In the genomic region with DNA sequence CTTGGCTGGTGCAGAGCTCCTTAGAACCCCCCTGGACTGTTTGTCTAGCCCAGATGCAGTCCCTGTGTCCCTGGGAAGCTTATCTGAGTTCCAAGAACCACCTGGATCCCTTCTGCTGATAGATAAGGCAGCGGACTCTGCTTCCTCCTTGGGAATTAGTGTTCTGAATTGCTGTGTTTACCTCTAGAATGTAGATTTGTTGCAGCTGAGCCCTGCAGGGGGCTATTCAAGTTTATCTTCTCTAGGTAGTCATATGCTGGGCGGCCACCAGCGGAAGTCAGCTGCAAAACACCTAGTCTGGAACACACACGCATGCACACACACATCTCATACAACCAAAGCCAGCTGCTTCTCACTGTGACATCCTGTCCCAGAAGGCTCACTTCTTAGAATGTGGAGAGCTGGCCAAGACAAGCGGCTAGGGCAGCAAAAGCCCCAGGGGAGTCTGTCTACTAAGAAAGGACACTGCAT, we compare ENCODE assay signal across 9 mouse cellular contexts. TPM values are rescaled to one million over a fixed set of nuclear protein-coding genes. Genes with fewer than 3 reads are reported as not detected.
DNase-seq lines count a peak whose midpoint lies in the region; ATAC-seq and TF ChIP-seq lines count a peak whose summit lies in the region.
"Had no signal": no experiment of that assay in that cellular context is flagged by ENCODE, and none has a peak within 500 bp of the region (broad histone marks: within the 10 kb centered on the region; RNA-seq: fewer than 3 reads in every experiment).

No protein-coding gene starts in this region.

- H3K9ac ChIP-seq in lung, embryonic 14.5 days: no peak overlapping the region
- no peak overlapping the region for H3K9ac ChIP-seq in lung, postnatal 0 days (replicated peaks; ENCODE audit: low read depth)
- H3K9ac ChIP-seq in hindbrain, embryonic 16.5 days (ENCODE audit: low read depth, low read length): no peak overlapping the region
- no peak overlapping the region for H3K9ac ChIP-seq in forebrain, embryonic 16.5 days (replicated peaks; ENCODE audit: low read depth, low read length)
- H3K9ac ChIP-seq: forebrain, embryonic 12.5 days had no signal

- no peaks in the 10 kb centered on the region for H3K9me3 ChIP-seq in lung, embryonic 14.5 days (ENCODE audit: low read depth, low read length)
- no peaks in the 10 kb centered on the region for H3K9me3 ChIP-seq in lung, postnatal 0 days (ENCODE audit: low read length)
- H3K9me3 ChIP-seq in hindbrain, embryonic 16.5 days (ENCODE audit: control insufficient read depth, low read length): no peaks in the 10 kb centered on the region
- H3K9me3 ChIP-seq in forebrain, embryonic 16.5 days (ENCODE audit: control insufficient read depth, low read length): no peaks in the 10 kb centered on the region
- H3K9me3 ChIP-seq: forebrain, embryonic 12.5 days had no signal

- H3K4me2 ChIP-seq in lung, embryonic 14.5 days: no peak overlapping the region
- H3K4me2 ChIP-seq in lung, postnatal 0 days (replicated peaks; ENCODE audit: low read depth, low read length): no peak overlapping the region
- no peak overlapping the region for H3K4me2 ChIP-seq in hindbrain, embryonic 16.5 days (ENCODE audit: low read length)
- no peak overlapping the region for H3K4me2 ChIP-seq in forebrain, embryonic 16.5 days (ENCODE audit: low read length)
- H3K4me2 ChIP-seq: forebrain, embryonic 12.5 days had no signal

- WGBS in lung, embryonic 14.5 days: 50% methylated on average over 5 of the region's 5 CpGs
- 56% methylated on average over 5 of the region's 5 CpGs for WGBS in lung, adult 2 months
- WGBS in lung, postnatal 0 days: 58% methylated on average over 5 of the region's 5 CpGs
- 69% methylated on average over 5 of the region's 5 CpGs for WGBS in hindbrain, embryonic 16.5 days
- 75% methylated on average over 5 of the region's 5 CpGs for WGBS in forebrain, embryonic 16.5 days

- no peak overlapping the region for H3K4me3 ChIP-seq in lung, embryonic 14.5 days (ENCODE audit: low read depth, low read length)
- no peak overlapping the region for H3K4me3 ChIP-seq in lung, adult 2 months (replicated peaks; ENCODE audit: extremely low read depth, low read depth, low read length)
- H3K4me3 ChIP-seq in lung, postnatal 0 days (ENCODE audit: low read depth, low read length): no peak overlapping the region
- no peak overlapping the region for H3K4me3 ChIP-seq in hindbrain, embryonic 16.5 days (ENCODE audit: low read length)
- H3K4me3 ChIP-seq in forebrain, embryonic 16.5 days (replicated peaks; ENCODE audit: low read length): no peak overlapping the region
- H3K4me3 ChIP-seq: forebrain, embryonic 12.5 days had no signal

- no peak for TF ChIP-seq POLR2A in lung, adult 2 months (IDR thresholded peaks at IDR 0.05; ENCODE audit: borderline replicate concordance, extremely low read depth, low read depth, low read length)

- H3K4me1 ChIP-seq in lung, embryonic 14.5 days (ENCODE audit: insufficient read depth): peaks cover 27% of the 10 kb centered on the region
- H3K4me1 ChIP-seq in lung, adult 2 months (ENCODE audit: control insufficient read depth, insufficient read depth, low read length): no peaks in the 10 kb centered on the region; the same call in 1 of the 2 replicates
- H3K4me1 ChIP-seq in lung, postnatal 0 days (ENCODE audit: insufficient read depth, low read depth, low read length): peaks cover 13% of the 10 kb centered on the region; the same call in 1 of the 2 replicates
- no peaks in the 10 kb centered on the region for H3K4me1 ChIP-seq in hindbrain, embryonic 16.5 days (ENCODE audit: control insufficient read depth, insufficient read depth, low read depth, low read length)
- H3K4me1 ChIP-seq in forebrain, embryonic 16.5 days (replicated peaks; ENCODE audit: control insufficient read depth, insufficient read depth, low read length): peaks cover 5% of the 10 kb centered on the region

- no peak for ATAC-seq in lung, embryonic 14.5 days (ENCODE audit: insufficient read depth)
- peak; percentile 35; the same call in 1 of the 2 replicates for ATAC-seq in lung, postnatal 0 days
- ATAC-seq in hindbrain, embryonic 16.5 days: no peak
- no peak for ATAC-seq in forebrain, embryonic 16.5 days

- H3K27ac ChIP-seq in lung, embryonic 14.5 days (ENCODE audit: low read depth): no peak overlapping the region; the same call in 1 of the 2 replicates
- H3K27ac ChIP-seq in lung, postnatal 0 days (ENCODE audit: low read length): no peak overlapping the region
- no peak overlapping the region for H3K27ac ChIP-seq in hindbrain, embryonic 16.5 days (ENCODE audit: low read depth, low read length)
- no peak overlapping the region for H3K27ac ChIP-seq in forebrain, embryonic 16.5 days (ENCODE audit: low read length)
- H3K27ac ChIP-seq: forebrain, embryonic 12.5 days had no signal

- intact Hi-C loops in heart, postnatal 25 days (cut with DNase I): no loop called here

- no peak for TF ChIP-seq EP300 in lung, postnatal 0 days (IDR thresholded peaks at IDR 0.05)

- no peaks in the 10 kb centered on the region for H3K27me3 ChIP-seq in lung, embryonic 14.5 days (ENCODE audit: insufficient read depth, low read length)
- H3K27me3 ChIP-seq in lung, postnatal 0 days (replicated peaks; ENCODE audit: insufficient read depth, low read length): no peaks in the 10 kb centered on the region
- H3K27me3 ChIP-seq in hindbrain, embryonic 16.5 days (replicated peaks; ENCODE audit: control insufficient read depth, insufficient read depth, low read length): no peaks in the 10 kb centered on the region
- H3K27me3 ChIP-seq in forebrain, embryonic 16.5 days (replicated peaks; ENCODE audit: control insufficient read depth, insufficient read depth, low read length): no peaks in the 10 kb centered on the region
- H3K27me3 ChIP-seq: forebrain, embryonic 12.5 days had no signal

- no peak for TF ChIP-seq CTCF in lung, embryonic 14.5 days (IDR thresholded peaks at IDR 0.05; ENCODE audit: low read depth)
- no peak for TF ChIP-seq CTCF in lung, adult 2 months (IDR thresholded peaks at IDR 0.05; ENCODE audit: insufficient read depth, low read length)
- no peak for TF ChIP-seq CTCF in lung, postnatal 0 days (IDR thresholded peaks at IDR 0.05)

- peak; percentile 42 for DNase-seq in lung, embryonic 14.5 days
- no peak for DNase-seq in lung, adult 2 months
- peak; percentile 16 for DNase-seq in heart, postnatal 25 days (ENCODE audit: low spot score)
- DNase-seq in lung, postnatal 0 days (ENCODE audit: low spot score): peak; percentile 40
- peak; percentile 84 for DNase-seq in thymus, postnatal 25 days
- no peak for DNase-seq in adrenal gland, postnatal 10 days

- no peaks in the 10 kb centered on the region for H3K36me3 ChIP-seq in lung, embryonic 14.5 days (ENCODE audit: insufficient read depth)
- no peaks in the 10 kb centered on the region for H3K36me3 ChIP-seq in lung, postnatal 0 days (ENCODE audit: insufficient read depth, low read length)
- H3K36me3 ChIP-seq in hindbrain, embryonic 16.5 days (ENCODE audit: control insufficient read depth, insufficient read depth, low read length): no peaks in the 10 kb centered on the region
- H3K36me3 ChIP-seq in forebrain, embryonic 16.5 days (ENCODE audit: control insufficient read depth, insufficient read depth): no peaks in the 10 kb centered on the region
- H3K36me3 ChIP-seq: forebrain, embryonic 12.5 days had no signal

RNA-seq across cellular contexts. Expression of a gene that starts 1.2 kb away (rescaled TPM):
- 101 and 104 TPM in 2 replicates for polyA plus RNA-seq in lung, embryonic 14.5 days (2014; fragmentation: Nextera tagmentation; extraction: Ambion mirVana)
- polyA plus RNA-seq in lung, adult 2 months (2012; rRNA removed): 4.1 and 8.0 TPM in 2 replicates
- total RNA-seq in heart, postnatal 25 days (2021): 10 to 100 TPM; 20.9 to 25.1 TPM
- 64.6 and 68.9 TPM in 2 replicates for polyA plus RNA-seq in lung, postnatal 0 days (2015; fragmentation: Nextera tagmentation; extraction: Ambion mirVana)
- 54.8 and 63.2 TPM in 2 replicates for polyA plus RNA-seq in hindbrain, embryonic 16.5 days (2015; fragmentation: Nextera tagmentation; extraction: Ambion mirVana)
- polyA plus RNA-seq in forebrain, embryonic 16.5 days (2015; fragmentation: Nextera tagmentation; extraction: Ambion mirVana): 76.7 and 90.8 TPM in 2 replicates
- total RNA-seq in adrenal gland, postnatal 10 days (2021): 100 to 1,000 TPM in 1 of 2 experiments, 10 to 100 TPM in 1; 92.2 to 104 TPM

RNA-seq across cellular contexts. Expression of a gene that starts 53.3 kb away (rescaled TPM):
- 53.3 and 54.8 TPM in 2 replicates for polyA plus RNA-seq in lung, embryonic 14.5 days (2014; fragmentation: Nextera tagmentation; extraction: Ambion mirVana)
- 10.4 and 18.5 TPM in 2 replicates for polyA plus RNA-seq in lung, adult 2 months (2012; rRNA removed)
- total RNA-seq in heart, postnatal 25 days (2021): 10 to 100 TPM; 27.6 to 30.5 TPM
- polyA plus RNA-seq in lung, postnatal 0 days (2015; fragmentation: Nextera tagmentation; extraction: Ambion mirVana): 26.7 and 30.2 TPM in 2 replicates
- 55.4 and 67.7 TPM in 2 replicates for polyA plus RNA-seq in hindbrain, embryonic 16.5 days (2015; fragmentation: Nextera tagmentation; extraction: Ambion mirVana)
- polyA plus RNA-seq in forebrain, embryonic 16.5 days (2015; fragmentation: Nextera tagmentation; extraction: Ambion mirVana): 58.8 and 65.1 TPM in 2 replicates
- total RNA-seq in adrenal gland, postnatal 10 days (2021): 10 to 100 TPM; 41.0 to 41.3 TPM

RNA-seq across cellular contexts. Expression of a gene that starts 53.6 kb away (rescaled TPM):
- polyA plus RNA-seq in lung, embryonic 14.5 days (2014; fragmentation: Nextera tagmentation; extraction: Ambion mirVana): 69.3 and 69.8 TPM in 2 replicates
- 4.9 and 6.9 TPM in 2 replicates for polyA plus RNA-seq in lung, adult 2 months (2012; rRNA removed)
- 10 to 100 TPM; 36.5 to 38.7 TPM for total RNA-seq in heart, postnatal 25 days (2021)
- 46.7 and 58.4 TPM in 2 replicates for polyA plus RNA-seq in lung, postnatal 0 days (2015; fragmentation: Nextera tagmentation; extraction: Ambion mirVana)
- polyA plus RNA-seq in hindbrain, embryonic 16.5 days (2015; fragmentation: Nextera tagmentation; extraction: Ambion mirVana): 134 and 142 TPM in 2 replicates
- polyA plus RNA-seq in forebrain, embryonic 16.5 days (2015; fragmentation: Nextera tagmentation; extraction: Ambion mirVana): 148 and 151 TPM in 2 replicates
- 10 to 100 TPM; 25.6 to 26.0 TPM for total RNA-seq in adrenal gland, postnatal 10 days (2021)

Comparison
In these comparisons a context has a peak if more than half of its experiments do, and no peak if none do; other contexts are left out.
1. DNase-seq: peak in lung, embryonic 14.5 days (single experiment), heart, postnatal 25 days (single experiment), lung, postnatal 0 days (single experiment) and thymus, postnatal 25 days (single experiment); none in lung, adult 2 months (single experiment) and adrenal gland, postnatal 10 days (single experiment).